ENCODE assay signal across 11 mouse cellular contexts in the genomic region with DNA sequence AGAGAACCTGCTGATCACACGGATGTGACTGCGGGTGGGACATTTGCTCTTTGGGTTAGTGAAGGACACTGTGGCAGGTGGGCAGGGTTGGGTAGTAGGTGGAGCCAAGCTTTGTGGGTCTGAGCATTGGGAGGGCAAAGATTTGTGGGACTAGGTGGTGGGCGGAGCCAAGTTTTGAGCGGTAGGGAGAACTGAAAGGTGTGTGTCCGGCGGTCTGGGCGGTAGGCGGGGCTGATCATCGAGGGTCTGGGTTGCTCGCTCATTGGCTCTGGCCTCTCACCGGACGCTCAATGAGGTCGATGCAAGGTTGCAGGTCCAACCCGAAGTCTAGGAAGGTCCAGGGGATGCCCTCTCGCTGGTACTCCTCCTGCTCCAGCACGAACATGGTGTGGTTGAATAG. TPM values are rescaled to one million over a fixed set of nuclear protein-coding genes. Genes with fewer than 3 reads are reported as not detected.
DNase-seq lines count a peak whose midpoint lies in the region; ATAC-seq and TF ChIP-seq lines count a peak whose summit lies in the region.
"Had no signal": no experiment of that assay in that cellular context is flagged by ENCODE, and none has a peak within 500 bp of the region (broad histone marks: within the 10 kb centered on the region; RNA-seq: fewer than 3 reads in every experiment).

No protein-coding gene starts in this region.

- H3K36me3 ChIP-seq in heart, embryonic 10.5 days: no peaks in the 10 kb centered on the region
- no peaks in the 10 kb centered on the region for H3K36me3 ChIP-seq in CH12.LX (replicated peaks in 1 of 2; ENCODE audit: control insufficient read depth in 1 of 2, insufficient read depth in 1 of 2, low read length in 1 of 2)
- H3K36me3 ChIP-seq in forebrain, embryonic 12.5 days (replicated peaks): no peaks in the 10 kb centered on the region
- no peaks in the 10 kb centered on the region for H3K36me3 ChIP-seq in midbrain, embryonic 12.5 days
- H3K36me3 ChIP-seq in intestine, postnatal 0 days (ENCODE audit: control insufficient read depth, insufficient read depth): peaks cover 63% of the 10 kb centered on the region
- H3K36me3 ChIP-seq: limb, embryonic 15.5 days had no signal

- H3K9me3 ChIP-seq in heart, embryonic 10.5 days: no peaks in the 10 kb centered on the region
- H3K9me3 ChIP-seq in CH12.LX (replicated peaks; ENCODE audit: low read length): peaks cover 9% of the 10 kb centered on the region
- no peaks in the 10 kb centered on the region for H3K9me3 ChIP-seq in forebrain, embryonic 12.5 days
- no peaks in the 10 kb centered on the region for H3K9me3 ChIP-seq in midbrain, embryonic 12.5 days
- H3K9me3 ChIP-seq in intestine, postnatal 0 days (ENCODE audit: control insufficient read depth): no peaks in the 10 kb centered on the region
- H3K9me3 ChIP-seq: limb, embryonic 15.5 days had no signal

- TF ChIP-seq CTCF in CH12.LX (conservative IDR thresholded peaks at IDR 0.05 in 1 of 2, IDR thresholded peaks at IDR 0.05 in 1 of 2; ENCODE audit: low read depth in 2 of 2, low read length in 2 of 2): no peak
- no peak for TF ChIP-seq CTCF in lung, adult 2 months (IDR thresholded peaks at IDR 0.05; ENCODE audit: insufficient read depth, low read length)
- TF ChIP-seq CTCF in intestine, postnatal 0 days (IDR thresholded peaks at IDR 0.05; ENCODE audit: low read depth): no peak

- no peak for TF ChIP-seq EP300 in CH12.LX (IDR thresholded peaks at IDR 0.05; ENCODE audit: low read length)

- no peaks in the 10 kb centered on the region for H3K79me2 ChIP-seq in CH12.LX (replicated peaks; ENCODE audit: control insufficient read depth, extremely low read depth, insufficient read depth, poor library complexity, severe bottlenecking)

- no peak for TF ChIP-seq POLR2A in CH12.LX (IDR thresholded peaks at IDR 0.05; ENCODE audit: low read depth, low read length)
- TF ChIP-seq POLR2A in lung, adult 2 months (IDR thresholded peaks at IDR 0.05; ENCODE audit: borderline replicate concordance, extremely low read depth, low read depth, low read length): no peak

- H3K9ac ChIP-seq in CH12.LX (ENCODE audit: insufficient read depth, low read depth): no peak overlapping the region
- H3K9ac ChIP-seq in forebrain, embryonic 12.5 days: no peak overlapping the region
- no peak overlapping the region for H3K9ac ChIP-seq in midbrain, embryonic 12.5 days (replicated peaks)
- no peak overlapping the region for H3K9ac ChIP-seq in intestine, postnatal 0 days (ENCODE audit: low read depth, low read length)
- H3K9ac ChIP-seq: limb, embryonic 15.5 days had no signal

- no peak for DNase-seq in heart, embryonic 10.5 days (ENCODE audit: low spot score)
- no peak for DNase-seq in heart, adult 11 months
- DNase-seq in CH12.LX (ENCODE audit: extremely low read depth): no peak
- DNase-seq in lung, adult 2 months: no peak
- no peak for DNase-seq in spleen, postnatal 14 days (ENCODE audit: low spot score in 2 of 2)
- DNase-seq: heart, postnatal 14 days had no signal

- dilution Hi-C loops in CH12.LX (cut with MboI; ENCODE audit: extremely low pct_ligation_motif_present, extremely low pct_unique_long_range_greater_than_20kb, low sequenced_read_pairs): no loop called here

- H3K27ac ChIP-seq in heart, embryonic 10.5 days: no peak overlapping the region
- no peak overlapping the region for H3K27ac ChIP-seq in CH12.LX (ENCODE audit: insufficient read depth, low read depth)
- no peak overlapping the region for H3K27ac ChIP-seq in forebrain, embryonic 12.5 days
- no peak overlapping the region for H3K27ac ChIP-seq in midbrain, embryonic 12.5 days (replicated peaks)
- H3K27ac ChIP-seq in intestine, postnatal 0 days (ENCODE audit: low read depth, low read length): no peak overlapping the region
- H3K27ac ChIP-seq: limb, embryonic 15.5 days had no signal

- ATAC-seq in forebrain, embryonic 12.5 days (ENCODE audit: low FRiP score): no peak
- ATAC-seq in midbrain, embryonic 12.5 days (ENCODE audit: low FRiP score, low read depth): no peak
- ATAC-seq in intestine, postnatal 0 days: no peak

- peak overlapping the region; percentile 20; the same call in 1 of the 2 replicates for H3K4me3 ChIP-seq in heart, embryonic 10.5 days
- H3K4me3 ChIP-seq in CH12.LX (replicated peaks in 1 of 3; ENCODE audit: low read depth in 2 of 3, low read length in 2 of 3, poor library complexity in 1 of 3): no peak overlapping the region
- H3K4me3 ChIP-seq in forebrain, embryonic 12.5 days (replicated peaks): peak overlapping the region; percentile 14; the same call in 1 of the 2 replicates
- peak overlapping the region; percentile 4; the same call in 1 of the 2 replicates for H3K4me3 ChIP-seq in midbrain, embryonic 12.5 days
- no peak overlapping the region for H3K4me3 ChIP-seq in lung, adult 2 months (replicated peaks; ENCODE audit: extremely low read depth, low read depth, low read length)
- H3K4me3 ChIP-seq in intestine, postnatal 0 days (ENCODE audit: low read depth, low read length): no peak overlapping the region
- H3K4me3 ChIP-seq: limb, embryonic 15.5 days had no signal

- H3K4me2 ChIP-seq in CH12.LX (ENCODE audit: insufficient read depth, low read depth, poor library complexity, severe bottlenecking): 0 out of 2 replicates have a peak overlapping the region, but pooled peaks have one; percentile 69
- peak overlapping the region; percentile 39 for H3K4me2 ChIP-seq in forebrain, embryonic 12.5 days
- H3K4me2 ChIP-seq in midbrain, embryonic 12.5 days (replicated peaks): peak overlapping the region; percentile 38
- no peak overlapping the region for H3K4me2 ChIP-seq in intestine, postnatal 0 days (replicated peaks; ENCODE audit: low read depth)
- H3K4me2 ChIP-seq: limb, embryonic 15.5 days had no signal

- in situ Hi-C loops in CH12.LX (cut with MboI; ENCODE audit: low pct_ligation_motif_present, low pct_unique_long_range_greater_than_20kb, low sequenced_read_pairs): no loop called here

- peaks cover 13% of the 10 kb centered on the region; the same call in 1 of the 2 replicates for H3K4me1 ChIP-seq in heart, embryonic 10.5 days
- peaks cover 9 to 32% of the 10 kb centered on the region in 2 experiments for H3K4me1 ChIP-seq in CH12.LX (ENCODE audit: control insufficient read depth in 1 of 2, insufficient read depth in 2 of 2)
- H3K4me1 ChIP-seq in forebrain, embryonic 12.5 days: peaks cover 10% of the 10 kb centered on the region
- H3K4me1 ChIP-seq in midbrain, embryonic 12.5 days: 0 out of 2 replicates have a peak, but pooled peaks cover 14% of the 10 kb centered on the region
- H3K4me1 ChIP-seq in lung, adult 2 months (ENCODE audit: control insufficient read depth, insufficient read depth, low read length): no peaks in the 10 kb centered on the region
- no peaks in the 10 kb centered on the region for H3K4me1 ChIP-seq in intestine, postnatal 0 days (replicated peaks; ENCODE audit: control insufficient read depth, insufficient read depth, low read length)

- no peak for TF ChIP-seq RAD21 in CH12.LX (IDR thresholded peaks at IDR 0.05; ENCODE audit: low read depth, low read length)

- WGBS in heart, embryonic 10.5 days: 2% methylated on average over 16 of the region's 16 CpGs
- WGBS in forebrain, embryonic 12.5 days: 4% methylated on average over 16 of the region's 16 CpGs
- 4% methylated on average over 16 of the region's 16 CpGs for WGBS in midbrain, embryonic 12.5 days
- WGBS in lung, adult 2 months: 17% methylated on average over 16 of the region's 16 CpGs
- 25% methylated on average over 16 of the region's 16 CpGs for WGBS in intestine, postnatal 0 days

- peaks cover 82% of the 10 kb centered on the region for H3K27me3 ChIP-seq in heart, embryonic 10.5 days (ENCODE audit: insufficient read depth, poor library complexity, severe bottlenecking)
- peaks cover 28% of the 10 kb centered on the region for H3K27me3 ChIP-seq in CH12.LX (replicated peaks)
- peaks cover 77% of the 10 kb centered on the region for H3K27me3 ChIP-seq in forebrain, embryonic 12.5 days
- H3K27me3 ChIP-seq in midbrain, embryonic 12.5 days: peaks cover 78% of the 10 kb centered on the region
- H3K27me3 ChIP-seq in intestine, postnatal 0 days (replicated peaks; ENCODE audit: control insufficient read depth, insufficient read depth, low read length): no peaks in the 10 kb centered on the region

TF ChIP-seq in CH12.LX, 34 proteins besides CTCF, POLR2A, EP300 and RAD21:
- no peak for TF ChIP-seq PAX5 (IDR thresholded peaks at IDR 0.05; ENCODE audit: low read length)
- TF ChIP-seq TCF12 (IDR thresholded peaks at IDR 0.05; ENCODE audit: low read depth, low read length): peak; percentile 19; the same call in 1 of the 2 replicates
- no peak for TF ChIP-seq ZNF384 (IDR thresholded peaks at IDR 0.05; ENCODE audit: low read depth, low read length)

RNA-seq across cellular contexts. Expression of a gene that starts 32.0 kb away (rescaled TPM):
- 0.68 and 2.4 TPM in 2 replicates for polyA plus RNA-seq in heart, embryonic 10.5 days (2016; fragmentation: Nextera tagmentation; extraction: Ambion mirVana)
- total RNA-seq in CH12.LX (2012; rRNA removed) (1.1 and 1.5 TPM in 2 replicates), CH12.LX (2014; rRNA removed) (0.09 and 0.12 TPM in 2 replicates)
- 0.60 and 0.89 TPM in 2 replicates for polyA plus RNA-seq in CH12.LX (2012; ENCODE audit: insufficient read length, low read depth)
- polyA plus RNA-seq in forebrain, embryonic 12.5 days (2016; fragmentation: Nextera tagmentation; extraction: Ambion mirVana): 2.1 and 2.3 TPM in 2 replicates
- 1.9 and 2.3 TPM in 2 replicates for polyA plus RNA-seq in midbrain, embryonic 12.5 days (2016; fragmentation: Nextera tagmentation; extraction: Ambion mirVana)
- 223 and 227 TPM in 2 replicates for polyA plus RNA-seq in lung, adult 2 months (2012; rRNA removed)
- 114 and 141 TPM in 2 replicates for polyA plus RNA-seq in intestine, postnatal 0 days (2015; fragmentation: Nextera tagmentation; extraction: Ambion mirVana)
- total RNA-seq: megakaryocyte-erythroid progenitor cell, adult 5-6 weeks had no signal

RNA-seq across cellular contexts. Expression of a gene that starts 48.2 kb away (rescaled TPM):
- polyA plus RNA-seq in heart, embryonic 10.5 days (2016; fragmentation: Nextera tagmentation; extraction: Ambion mirVana): 0.02 and 0.24 TPM in 2 replicates
- total RNA-seq in CH12.LX (2012; rRNA removed): 1.4 and 1.7 TPM in 2 replicates
- total RNA-seq in CH12.LX (2014; rRNA removed): 0.18 and 0.31 TPM in 2 replicates
- 3.4 and 5.6 TPM in 2 replicates for polyA plus RNA-seq in CH12.LX (2012; ENCODE audit: insufficient read length, low read depth)
- 1.7 and 1.9 TPM in 2 replicates for polyA plus RNA-seq in forebrain, embryonic 12.5 days (2016; fragmentation: Nextera tagmentation; extraction: Ambion mirVana)
- polyA plus RNA-seq in midbrain, embryonic 12.5 days (2016; fragmentation: Nextera tagmentation; extraction: Ambion mirVana): 2.3 and 2.6 TPM in 2 replicates
- polyA plus RNA-seq in lung, adult 2 months (2012; rRNA removed): 36.0 and 42.5 TPM in 2 replicates
- 0.20 TPM in 2 replicates for polyA plus RNA-seq in intestine, postnatal 0 days (2015; fragmentation: Nextera tagmentation; extraction: Ambion mirVana)

Comparison
In these comparisons a context has a peak if more than half of its experiments do, and no peak if none do; other contexts are left out.
1. H3K4me3 ChIP-seq: peak in heart, embryonic 10.5 days (single experiment), forebrain, embryonic 12.5 days (single experiment) and midbrain, embryonic 12.5 days (single experiment); none in CH12.LX (0 of 3), lung, adult 2 months (single experiment) and intestine, postnatal 0 days (single experiment).
2. RNA of a gene that starts 32.0 kb away (polyA plus RNA-seq): 223 to 227 TPM in lung, adult 2 months and 114 to 141 TPM in intestine, postnatal 0 days; 0.68 to 2.4 TPM in heart, embryonic 10.5 days, 2.1 to 2.3 TPM in forebrain, embryonic 12.5 days, 1.9 to 2.3 TPM in midbrain, embryonic 12.5 days and 0.60 to 0.89 TPM in CH12.LX; every median in the first group is over 10 times any median in the second.